Mouse (Mus musculus) bone marrow macrophage, adult 2 months (primary cell): ENCODE results near the gene Gm10647.

Experiments
- CTCF ChIP-seq: IDR thresholded peaks from 2 replicates; pipeline ENCODE4 v1.5.1; 2012; ENCODE audit warnings: low read depth, mild to moderate bottlenecking, low read length, moderate library complexity
- POLR2A ChIP-seq: IDR thresholded peaks from 2 replicates; pipeline ENCODE4 v1.6.1; 2012; ENCODE audit warnings: mild to moderate bottlenecking, low read depth, low read length, borderline replicate concordance

DNA sequence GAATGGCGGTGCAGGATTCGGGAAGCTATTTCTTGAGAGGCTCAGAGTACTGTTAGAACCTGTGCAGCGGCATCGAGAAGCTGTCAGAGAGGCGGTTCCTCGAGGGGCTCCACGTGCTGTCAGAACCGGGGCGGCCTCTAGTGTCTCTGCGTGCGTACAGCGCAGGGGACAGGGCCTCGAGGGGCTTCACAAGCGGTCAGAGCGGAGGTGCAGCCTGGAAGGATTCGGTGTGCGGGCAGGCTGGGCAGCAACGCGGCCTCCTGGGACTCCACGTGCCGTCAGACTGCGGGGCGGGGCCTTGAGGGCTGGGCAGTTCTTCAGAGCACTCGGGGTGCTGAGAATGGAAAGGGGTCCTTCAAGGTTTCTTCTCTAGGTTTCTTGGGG lies 38.2 kb downstream of the Gm10647 start:
- TF ChIP-seq POLR2A, result no peak
- no peak for TF ChIP-seq CTCF
